Mouse (Mus musculus): Measurements from ENCODE around the gene Prickle1.

DNA sequence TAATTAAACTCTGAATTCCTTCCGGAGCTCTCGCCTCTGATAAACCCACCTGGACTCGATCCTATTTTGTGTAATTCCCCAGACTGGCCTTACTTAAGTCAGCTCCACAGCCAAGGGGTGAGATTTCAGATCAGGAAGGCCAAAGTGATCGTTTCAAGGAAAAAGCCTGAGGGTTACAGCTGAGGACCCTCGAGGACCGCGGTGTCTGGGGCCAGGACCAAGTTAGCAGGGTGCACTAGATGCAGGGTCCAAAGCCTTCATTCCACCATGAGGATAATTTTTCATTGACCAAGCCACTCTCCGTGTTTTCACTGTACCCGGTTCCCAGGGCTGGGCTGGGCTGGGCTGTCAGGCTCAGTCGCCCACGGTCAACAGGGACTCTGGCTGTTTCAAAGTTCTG is 594 bp upstream of the Prickle1 start:
- TF ChIP-seq CTCF (IDR thresholded peaks at IDR 0.05) = no peak
- TF ChIP-seq EP300 (IDR thresholded peaks at IDR 0.05) = no peak

All from lung, postnatal 0 days (tissue).